Mouse (Mus musculus) liver, embryonic 14.5 days (tissue): ENCODE data around the gene Hsdl2.

Experiments used
- CTCF ChIP-seq: IDR thresholded peaks from 2 replicates; pipeline ENCODE4 v1.5.1; 2016; ENCODE audit warnings: antibody characterized with exemption, low read depth, control low read depth
- EP300 ChIP-seq: IDR thresholded peaks from 2 replicates; pipeline ENCODE4 v1.6.1; 2016; ENCODE audit warnings: antibody characterized with exemption, low read depth

DNA sequence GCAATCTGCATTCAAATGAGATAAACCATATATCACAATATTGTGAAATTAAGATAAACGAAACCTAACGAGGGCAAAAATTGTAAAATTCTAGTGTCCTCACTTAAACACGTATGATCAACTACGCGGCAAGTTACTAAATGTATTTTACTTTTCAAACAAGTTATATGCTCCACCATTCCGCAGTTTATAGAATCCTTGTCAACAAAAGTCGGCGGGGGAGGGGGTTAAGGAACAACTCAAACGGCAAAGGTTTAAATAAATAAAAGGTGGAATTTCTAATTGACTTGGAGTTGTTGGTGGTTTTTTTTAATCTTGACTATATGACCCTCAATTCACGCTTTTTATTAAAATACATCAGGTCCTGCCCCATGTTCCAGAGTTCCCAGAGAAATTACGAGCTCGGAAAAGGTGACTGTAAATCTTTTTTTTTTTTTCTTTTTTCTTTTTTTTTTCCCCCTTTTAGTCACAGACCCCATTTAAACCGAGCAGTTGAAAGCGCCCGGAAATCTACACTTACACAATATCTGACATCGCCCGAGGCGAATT, 33.3 kb upstream of the Hsdl2 start:
- no peak for TF ChIP-seq CTCF
- TF ChIP-seq EP300 = no peak
